Comparison of ENCODE assay signal across 19 mouse cellular contexts in genomic region chr8:124715736-124716135, GRCm38 (mm10). TPM values are rescaled to one million over a fixed set of nuclear protein-coding genes. Genes with fewer than 3 reads are reported as not detected.
"Had no signal": no experiment of that assay in that cellular context is flagged by ENCODE, and none has a peak within 500 bp of the region (broad histone marks: within the 10 kb centered on the region; RNA-seq: fewer than 3 reads in every experiment).

No protein-coding gene starts in this region.

- H3K4me2 ChIP-seq: liver, embryonic 15.5 days; lung, embryonic 15.5 days; midbrain, embryonic 13.5 days; midbrain, embryonic 15.5 days; neural tube, embryonic 12.5 days; stomach, embryonic 15.5 days had no signal

- H3K27ac ChIP-seq: liver, embryonic 15.5 days; lung, embryonic 15.5 days; macrophage; midbrain, embryonic 13.5 days; midbrain, embryonic 15.5 days; neural tube, embryonic 12.5 days; stomach, embryonic 15.5 days; stomach, postnatal 0 days had no signal

- ATAC-seq: liver, postnatal 0 days; lung, postnatal 0 days; midbrain, embryonic 13.5 days; midbrain, embryonic 15.5 days had no signal

- DNase-seq: liver, postnatal 0 days; lung, adult 2 months; lung, postnatal 14 days; lung, postnatal 36 days; right cerebral cortex, postnatal 14 days; thymus, postnatal 14 days; thymus, postnatal 36 days had no signal

- H3K9me3 ChIP-seq: liver, embryonic 15.5 days; lung, embryonic 15.5 days; megakaryocyte, embryonic 14.5 days; midbrain, embryonic 13.5 days; midbrain, embryonic 15.5 days; neural tube, embryonic 12.5 days; stomach, embryonic 15.5 days had no signal

- H3K4me3 ChIP-seq: liver, embryonic 15.5 days; lung, embryonic 15.5 days; megakaryocyte, embryonic 14.5 days; midbrain, embryonic 13.5 days; midbrain, embryonic 15.5 days; neural tube, embryonic 12.5 days; stomach, embryonic 15.5 days had no signal

- H3K27me3 ChIP-seq: liver, embryonic 15.5 days; lung, embryonic 15.5 days; megakaryocyte, embryonic 14.5 days; midbrain, embryonic 13.5 days; midbrain, embryonic 15.5 days; neural tube, embryonic 12.5 days; stomach, embryonic 15.5 days had no signal

- H3K9ac ChIP-seq: liver, embryonic 15.5 days; liver, postnatal 0 days; lung, embryonic 15.5 days; midbrain, embryonic 13.5 days; midbrain, embryonic 15.5 days; neural tube, embryonic 12.5 days; stomach, embryonic 15.5 days had no signal

RNA-seq across cellular contexts. Expression of gene Fam89a, which starts 35.9 kb away (rescaled TPM):
- total RNA-seq: megakaryocyte progenitor cell, adult 5-6 weeks; neutrophil, adult 5-6 weeks had no signal
- polyA plus RNA-seq: macrophage had no signal
